Mouse (Mus musculus): ENCODE data around the gene Mfap3. TPM values are rescaled to one million over a fixed set of nuclear protein-coding genes. Genes with fewer than 3 reads are reported as not detected.

The Mfap3 gene
- polyA plus RNA-seq, 1 experiment from 2014 or later: 25.9 TPM

- 51% methylated on average over 5 of the region's 5 CpGs for WGBS
- Histone ChIP-seq H3K27me3 (no peaks in the 10 kb centered on the region), H3K4me1 (replicated peaks) (peaks cover 9% of the 10 kb centered on the region; the same call in 1 of the 2 replicates), H3K36me3 (peaks cover 53% of the 10 kb centered on the region), H3K9ac (no peak overlapping the region), H3K4me2 (no peak overlapping the region), H3K9me3 (replicated peaks) (no peaks in the 10 kb centered on the region), H3K27ac (0 out of 2 replicates have a peak overlapping the region, but pooled peaks have one; percentile 31), H3K4me3 (no peak overlapping the region)
- ATAC-seq (replicated peaks; ENCODE audit: insufficient number of reproducible peaks, insufficient read depth, low FRiP score, low read depth): peak; percentile 50; the same call in 1 of the 2 replicates
Observed at GRCm38 (mm10) chr11:57503155-57503554, 15.3 kb upstream of the Mfap3 start.

DNA sequence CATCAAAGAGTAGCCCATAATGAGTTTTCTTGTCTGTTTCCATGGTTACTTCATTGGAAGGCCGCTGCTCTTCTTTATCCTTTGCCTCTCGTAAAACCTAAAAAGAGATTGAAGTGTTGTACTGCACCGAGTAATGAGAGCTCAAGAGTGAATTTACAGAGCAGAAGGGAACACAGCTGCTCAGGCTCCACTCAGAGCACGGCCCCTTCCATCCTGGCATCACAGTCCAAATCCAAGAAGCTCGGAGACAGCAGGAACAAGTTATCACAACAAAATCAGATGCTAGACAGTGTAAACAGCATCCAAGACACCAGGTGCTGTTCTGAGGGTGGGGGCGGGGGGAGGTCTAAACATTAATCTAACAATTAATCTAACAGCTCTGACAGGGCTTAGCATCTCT is 11.6 kb upstream of the Mfap3 start:
- no peaks in the 10 kb centered on the region for H3K9me3 ChIP-seq (replicated peaks)
- H3K27me3 ChIP-seq: no peaks in the 10 kb centered on the region
- ATAC-seq (replicated peaks; ENCODE audit: insufficient number of reproducible peaks, insufficient read depth, low FRiP score, low read depth): no peak
- no peak overlapping the region for H3K27ac ChIP-seq
- no peak overlapping the region for H3K4me3 ChIP-seq
- H3K4me2 ChIP-seq: no peak overlapping the region
- H3K4me1 ChIP-seq (replicated peaks): peaks cover 9% of the 10 kb centered on the region; the same call in 1 of the 2 replicates
- peaks cover 68% of the 10 kb centered on the region for H3K36me3 ChIP-seq
- no peak overlapping the region for H3K9ac ChIP-seq
- 77% methylated on average over 6 of the region's 6 CpGs for WGBS

DNA sequence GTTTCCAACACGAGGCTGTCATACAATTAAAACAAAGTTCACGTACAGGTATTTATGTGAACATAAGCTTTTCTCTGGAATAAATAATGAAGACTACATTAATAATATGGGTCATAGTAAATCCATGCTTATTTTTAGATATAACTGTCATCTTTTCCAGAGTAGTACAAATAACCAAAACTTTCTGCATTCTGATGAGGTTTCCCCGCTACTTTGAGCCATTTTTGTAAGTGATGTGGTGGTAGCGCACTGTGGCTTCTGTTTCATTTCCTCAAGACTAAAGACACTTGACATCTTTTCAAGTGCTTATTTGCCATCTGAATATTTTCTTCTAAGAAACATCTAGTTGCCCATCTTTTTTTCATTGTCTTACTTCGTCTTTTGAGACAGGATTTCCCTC is 3.2 kb upstream of the Mfap3 start:
- no peak overlapping the region for H3K27ac ChIP-seq
- no peak overlapping the region for H3K9ac ChIP-seq
- 88% methylated on average over 5 of the region's 5 CpGs for WGBS
- no peak for ATAC-seq (replicated peaks; ENCODE audit: insufficient number of reproducible peaks, insufficient read depth, low FRiP score, low read depth)
- no peaks in the 10 kb centered on the region for H3K9me3 ChIP-seq (replicated peaks)
- peaks cover 26% of the 10 kb centered on the region for H3K36me3 ChIP-seq
- H3K4me1 ChIP-seq (replicated peaks): peaks cover 12% of the 10 kb centered on the region
- no peak overlapping the region for H3K4me2 ChIP-seq
- H3K4me3 ChIP-seq: no peak overlapping the region
- no peaks in the 10 kb centered on the region for H3K27me3 ChIP-seq

- WGBS: 34% methylated on average over 5 of the region's 5 CpGs
- Histone ChIP-seq H3K27me3 (no peaks in the 10 kb centered on the region), H3K9me3 (replicated peaks) (no peaks in the 10 kb centered on the region), H3K4me3 (no peak overlapping the region), H3K36me3 (peaks cover 11% of the 10 kb centered on the region), H3K9ac (no peak overlapping the region), H3K4me1 (replicated peaks) (peaks cover 12% of the 10 kb centered on the region), H3K27ac (no peak overlapping the region), H3K4me2 (peak overlapping the region; percentile 61; the same call in 1 of the 2 replicates)
- no peak for ATAC-seq (replicated peaks; ENCODE audit: insufficient number of reproducible peaks, insufficient read depth, low FRiP score, low read depth)
Observed at GRCm38 (mm10) chr11:57516946-57517441, 1.5 kb upstream of the Mfap3 start.

GRCm38 (mm10) chr11:57518751-57519148 is 286 bp downstream of the Mfap3 start:
- WGBS: 2% methylated on average over 15 of the region's 16 CpGs
- H3K36me3 ChIP-seq: no peaks in the 10 kb centered on the region; the same call in 1 of the 2 replicates
- peaks cover 12% of the 10 kb centered on the region for H3K4me1 ChIP-seq (replicated peaks)
- no peaks in the 10 kb centered on the region for H3K27me3 ChIP-seq
- H3K9ac ChIP-seq: peak overlapping the region; percentile 91
- H3K4me2 ChIP-seq: peak overlapping the region; percentile 61
- peak overlapping the region; percentile 82 for H3K27ac ChIP-seq
- H3K4me3 ChIP-seq: peak overlapping the region; percentile 99
- no peaks in the 10 kb centered on the region for H3K9me3 ChIP-seq (replicated peaks)
- ATAC-seq (replicated peaks; ENCODE audit: insufficient number of reproducible peaks, insufficient read depth, low FRiP score, low read depth): 0 out of 2 replicates have a peak, but pooled peaks have one; percentile 11

- Histone ChIP-seq H3K4me2 (peak overlapping the region; percentile 61), H3K4me3 (peak overlapping the region; percentile 99), H3K27ac (no peak overlapping the region), H3K9ac (peak overlapping the region; percentile 91; the same call in 1 of the 2 replicates), H3K27me3 (no peaks in the 10 kb centered on the region), H3K36me3 (no peaks in the 10 kb centered on the region), H3K9me3 (replicated peaks) (no peaks in the 10 kb centered on the region), H3K4me1 (replicated peaks) (peaks cover 17% of the 10 kb centered on the region)
- 69% methylated on average over 5 of the region's 5 CpGs for WGBS
- ATAC-seq (replicated peaks; ENCODE audit: insufficient number of reproducible peaks, insufficient read depth, low FRiP score, low read depth): no peak
Observed at GRCm38 (mm10) chr11:57519304-57519703, 840 bp downstream of the Mfap3 start.

DNA sequence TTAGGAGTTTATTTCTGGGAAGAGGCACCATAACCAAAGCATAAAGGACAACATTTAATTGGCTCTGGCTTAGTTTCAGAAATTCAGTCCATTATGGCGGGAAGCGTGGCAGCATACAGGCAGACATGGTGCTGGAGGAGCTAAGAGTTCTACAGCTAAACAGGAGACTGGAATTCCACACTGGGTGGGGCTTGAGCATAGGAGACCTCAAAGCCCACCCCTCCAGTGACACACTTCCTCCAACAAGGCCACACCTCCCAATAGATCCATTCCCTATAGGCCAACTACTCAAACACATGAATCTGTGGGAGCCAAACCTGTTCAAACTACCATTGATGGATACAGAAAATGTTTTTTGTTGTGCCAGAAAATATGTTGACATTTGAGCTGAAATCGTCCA is 2.7 kb downstream of the Mfap3 start:
- Histone ChIP-seq H3K27ac (no peak overlapping the region), H3K4me2 (no peak overlapping the region), H3K36me3 (no peaks in the 10 kb centered on the region), H3K9ac (no peak overlapping the region), H3K9me3 (replicated peaks) (no peaks in the 10 kb centered on the region), H3K4me1 (replicated peaks) (peaks cover 21% of the 10 kb centered on the region), H3K4me3 (no peak overlapping the region), H3K27me3 (no peaks in the 10 kb centered on the region)
- 91% methylated on average over 3 of the region's 3 CpGs for WGBS
- ATAC-seq (replicated peaks; ENCODE audit: insufficient number of reproducible peaks, insufficient read depth, low FRiP score, low read depth): no peak

DNA sequence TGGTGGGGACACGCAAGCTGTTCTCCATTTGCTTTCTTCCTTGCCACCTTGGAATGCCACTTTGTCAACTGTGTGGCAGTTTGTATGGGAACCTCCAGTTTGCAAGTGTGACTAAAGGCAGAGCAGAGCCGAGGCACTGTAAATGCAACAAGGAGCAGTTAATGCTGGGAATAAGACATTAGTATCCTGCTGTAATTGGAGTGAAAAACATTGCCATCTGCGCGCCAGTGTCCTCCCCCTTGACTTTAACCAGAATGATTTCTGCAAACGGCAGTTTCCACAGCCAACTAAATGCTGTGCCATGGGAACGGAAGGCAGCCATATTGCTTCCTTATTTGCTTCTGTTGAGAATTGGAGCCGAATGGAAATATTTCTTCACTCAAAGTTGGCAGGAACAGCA is 3.6 kb downstream of the Mfap3 start:
- H3K4me1 ChIP-seq (replicated peaks): peaks cover 19% of the 10 kb centered on the region
- ATAC-seq (replicated peaks; ENCODE audit: insufficient number of reproducible peaks, insufficient read depth, low FRiP score, low read depth): no peak
- no peak overlapping the region for H3K9ac ChIP-seq
- H3K36me3 ChIP-seq: no peaks in the 10 kb centered on the region
- no peaks in the 10 kb centered on the region for H3K27me3 ChIP-seq
- H3K4me2 ChIP-seq: no peak overlapping the region
- no peak overlapping the region for H3K27ac ChIP-seq
- 86% methylated on average over 7 of the region's 7 CpGs for WGBS
- no peak overlapping the region for H3K4me3 ChIP-seq
- H3K9me3 ChIP-seq (replicated peaks): no peaks in the 10 kb centered on the region

GRCm38 (mm10) chr11:57523418-57523817 is 5.0 kb downstream of the Mfap3 start:
- Histone ChIP-seq H3K4me3 (no peak overlapping the region), H3K27me3 (no peaks in the 10 kb centered on the region), H3K9ac (no peak overlapping the region), H3K4me2 (no peak overlapping the region), H3K9me3 (replicated peaks) (no peaks in the 10 kb centered on the region), H3K27ac (no peak overlapping the region), H3K36me3 (peaks cover 5% of the 10 kb centered on the region; the same call in 1 of the 2 replicates), H3K4me1 (replicated peaks) (peaks cover 12% of the 10 kb centered on the region)
- 85% methylated on average over 3 of the region's 3 CpGs for WGBS
- ATAC-seq (replicated peaks; ENCODE audit: insufficient number of reproducible peaks, insufficient read depth, low FRiP score, low read depth): no peak

DNA sequence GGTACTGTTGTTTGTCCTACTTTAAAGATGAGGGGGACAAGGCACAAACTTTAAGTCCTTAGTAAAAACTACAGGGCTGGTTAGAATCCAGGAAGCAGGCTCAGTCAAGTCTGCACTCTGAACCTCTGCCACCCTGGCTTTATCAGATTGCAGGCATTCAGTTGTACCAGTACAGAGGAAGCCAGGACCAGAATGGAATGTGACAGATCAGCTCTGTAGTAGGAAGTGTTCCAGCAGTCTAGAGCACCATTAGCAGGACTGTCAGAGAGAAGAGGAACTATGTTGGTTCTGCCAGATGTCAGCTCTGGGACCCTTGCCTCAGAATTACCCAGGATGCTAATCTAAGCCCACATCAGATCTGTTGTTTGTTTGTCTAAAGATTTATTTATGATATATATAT is 6.1 kb downstream of the Mfap3 start:
- Histone ChIP-seq H3K27ac (no peak overlapping the region), H3K9ac (no peak overlapping the region), H3K27me3 (no peaks in the 10 kb centered on the region), H3K9me3 (replicated peaks) (no peaks in the 10 kb centered on the region), H3K4me2 (no peak overlapping the region), H3K4me1 (replicated peaks) (peaks cover 9% of the 10 kb centered on the region), H3K4me3 (no peak overlapping the region), H3K36me3 (peaks cover 17% of the 10 kb centered on the region)
- no peak for ATAC-seq (replicated peaks; ENCODE audit: insufficient number of reproducible peaks, insufficient read depth, low FRiP score, low read depth)

- H3K9me3 ChIP-seq (replicated peaks): no peaks in the 10 kb centered on the region
- H3K27ac ChIP-seq: no peak overlapping the region
- WGBS: 80% methylated on average over 3 of the region's 3 CpGs
- H3K4me2 ChIP-seq: no peak overlapping the region
- peaks cover 26% of the 10 kb centered on the region for H3K36me3 ChIP-seq
- peaks cover 9% of the 10 kb centered on the region for H3K4me1 ChIP-seq (replicated peaks)
- no peak for ATAC-seq (replicated peaks; ENCODE audit: insufficient number of reproducible peaks, insufficient read depth, low FRiP score, low read depth)
- H3K9ac ChIP-seq: no peak overlapping the region
- H3K27me3 ChIP-seq: no peaks in the 10 kb centered on the region
- H3K4me3 ChIP-seq: no peak overlapping the region
Observed at GRCm38 (mm10) chr11:57525900-57526299, 7.4 kb downstream of the Mfap3 start.

DNA sequence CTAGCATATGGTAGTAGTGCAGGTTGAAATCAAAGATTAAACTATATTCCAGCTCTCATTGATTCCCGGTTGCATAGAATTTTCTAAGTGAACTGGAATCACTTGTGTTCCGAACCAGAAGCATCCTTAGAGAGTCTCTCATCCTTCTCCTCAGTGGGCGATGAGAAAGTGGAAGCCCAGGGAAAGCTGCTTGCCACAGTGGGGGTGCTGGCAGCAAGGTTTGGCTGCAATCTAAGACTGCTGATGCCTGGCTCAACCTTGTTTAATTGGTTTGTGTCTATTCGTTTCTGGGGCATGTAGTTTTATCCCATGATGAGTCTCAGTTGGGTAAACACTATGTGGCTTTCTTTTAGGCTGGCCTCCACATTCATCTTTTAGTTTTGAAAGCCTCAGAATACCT is 9.0 kb downstream of the Mfap3 start:
- no peak for ATAC-seq (replicated peaks; ENCODE audit: insufficient number of reproducible peaks, insufficient read depth, low FRiP score, low read depth)
- Histone ChIP-seq H3K4me1 (replicated peaks) (peaks cover 9% of the 10 kb centered on the region), H3K36me3 (peaks cover 26% of the 10 kb centered on the region), H3K4me2 (no peak overlapping the region), H3K4me3 (no peak overlapping the region), H3K9me3 (replicated peaks) (no peaks in the 10 kb centered on the region), H3K9ac (no peak overlapping the region), H3K27ac (no peak overlapping the region), H3K27me3 (no peaks in the 10 kb centered on the region)
- WGBS: 83% methylated on average over 4 of the region's 4 CpGs
